16 mouse cellular contexts compared by ENCODE assay signal in genomic region chr13:43936504-43936903, GRCm38 (mm10).
DNase-seq lines count a peak whose midpoint lies in the region; ATAC-seq and TF ChIP-seq lines count a peak whose summit lies in the region.
"Had no signal": no experiment of that assay in that cellular context is flagged by ENCODE, and none has a peak within 500 bp of the region (broad histone marks: within the 10 kb centered on the region; RNA-seq: fewer than 3 reads in every experiment).

No protein-coding gene starts in this region.

- no peak overlapping the region for H3K9ac ChIP-seq in forebrain, postnatal 0 days
- H3K9ac ChIP-seq in midbrain, embryonic 14.5 days (replicated peaks; ENCODE audit: low read length) = no peak overlapping the region
- H3K9ac ChIP-seq: lung, embryonic 14.5 days had no signal

- no peak overlapping the region for H3K4me3 ChIP-seq in forebrain, postnatal 0 days (ENCODE audit: low read depth, low read length)
- H3K4me3 ChIP-seq in midbrain, embryonic 14.5 days (replicated peaks; ENCODE audit: low read depth, low read length) = no peak overlapping the region
- H3K4me3 ChIP-seq: erythroblast, embryonic 14.5 days; heart, adult 2 months had no signal

- TF ChIP-seq CTCF in forebrain, postnatal 0 days (IDR thresholded peaks at IDR 0.05; ENCODE audit: low read depth) = no peak

- peak; percentile 45; the same call in 1 of the 2 replicates for ATAC-seq in forebrain, postnatal 0 days
- ATAC-seq in midbrain, embryonic 14.5 days (ENCODE audit: low FRiP score, low TSS enrichment) = no peak

- H3K4me1 ChIP-seq in forebrain, postnatal 0 days (ENCODE audit: insufficient read depth) = no peaks in the 10 kb centered on the region
- peaks cover 17% of the 10 kb centered on the region for H3K4me1 ChIP-seq in midbrain, embryonic 14.5 days (ENCODE audit: control insufficient read depth, insufficient read depth, low read length)

- no peaks in the 10 kb centered on the region for H3K36me3 ChIP-seq in forebrain, postnatal 0 days (ENCODE audit: insufficient read depth)
- no peaks in the 10 kb centered on the region for H3K36me3 ChIP-seq in midbrain, embryonic 14.5 days (ENCODE audit: control insufficient read depth, insufficient read depth, low read length)

- no peak overlapping the region for H3K4me2 ChIP-seq in forebrain, postnatal 0 days (ENCODE audit: low read depth)
- no peak overlapping the region for H3K4me2 ChIP-seq in midbrain, embryonic 14.5 days (ENCODE audit: low read length)
- H3K4me2 ChIP-seq: liver, embryonic 11.5 days; lung, embryonic 14.5 days had no signal

- H3K9me3 ChIP-seq in forebrain, postnatal 0 days (ENCODE audit: low read length) = no peaks in the 10 kb centered on the region
- H3K9me3 ChIP-seq in midbrain, embryonic 14.5 days (ENCODE audit: control insufficient read depth, low read length) = no peaks in the 10 kb centered on the region

- no peaks in the 10 kb centered on the region for H3K27me3 ChIP-seq in forebrain, postnatal 0 days (ENCODE audit: insufficient read depth, low read length)
- H3K27me3 ChIP-seq in midbrain, embryonic 14.5 days (ENCODE audit: control insufficient read depth, insufficient read depth, low read length) = no peaks in the 10 kb centered on the region
- H3K27me3 ChIP-seq: CH12.LX had no signal

- H3K27ac ChIP-seq in forebrain, postnatal 0 days (ENCODE audit: low read depth, low read length) = no peak overlapping the region
- no peak overlapping the region for H3K27ac ChIP-seq in midbrain, embryonic 14.5 days (replicated peaks; ENCODE audit: low read depth, low read length)
- H3K27ac ChIP-seq: heart, adult 2 months had no signal

- 11% methylated on average over 4 of the region's 4 CpGs for WGBS in forebrain, postnatal 0 days
- 8% methylated on average over 4 of the region's 4 CpGs for WGBS in midbrain, embryonic 14.5 days

- peak; percentile 47 for DNase-seq in embryo, embryonic 11 days
- DNase-seq in embryo, embryonic 9.5 days (ENCODE audit: extremely low spot score) = no peak
- DNase-seq in ZHBTc4 (ENCODE audit: low read depth, low spot score) = peak; percentile 85
- no peak for DNase-seq in forebrain, postnatal 0 days
- peak; percentile 68 for DNase-seq in midbrain, embryonic 14.5 days
- DNase-seq in left cerebral cortex, adult 18-20 months (ENCODE audit: low spot score in 2 of 2) = no peak
- DNase-seq in layer of hippocampus, postnatal 36 days = no peak
- no peak for DNase-seq in lung, postnatal 36 days
- DNase-seq: adrenal gland, adult 2 months; cerebellum, adult 18-20 months; heart, adult 2 months; kidney, adult 9 months; lung, embryonic 14.5 days had no signal

Comparison
In these comparisons a context has a peak if more than half of its experiments do, and no peak if none do; other contexts are left out.
1. DNase-seq: peak in embryo, embryonic 11 days (single experiment), ZHBTc4 (single experiment) and midbrain, embryonic 14.5 days (single experiment); none in embryo, embryonic 9.5 days (single experiment), forebrain, postnatal 0 days (single experiment), left cerebral cortex, adult 18-20 months (0 of 2), layer of hippocampus, postnatal 36 days (0 of 2) and lung, postnatal 36 days (single experiment).